20 mouse cellular contexts compared by ENCODE assay signal in the genomic region with DNA sequence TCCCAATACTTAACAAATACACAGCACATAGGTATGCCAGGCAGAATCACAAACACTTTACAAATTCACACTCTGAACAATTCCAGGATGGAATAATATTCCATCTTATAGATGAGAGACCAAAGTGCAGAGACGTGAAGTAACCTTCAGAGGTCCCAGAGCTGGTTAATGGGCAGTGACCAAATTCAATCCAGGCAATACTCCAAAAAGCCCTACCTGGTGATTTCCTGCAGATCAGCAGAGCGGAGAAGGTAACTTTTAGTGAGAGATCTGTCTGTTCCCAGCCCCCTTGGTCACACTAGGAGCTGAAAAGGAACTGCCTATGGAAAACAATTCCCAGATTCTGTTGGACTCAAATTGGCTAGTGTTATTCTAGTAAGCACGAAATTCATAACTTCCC.
DNase-seq lines count a peak whose midpoint lies in the region; ATAC-seq lines count a peak whose summit lies in the region.
"Had no signal": no experiment of that assay in that cellular context is flagged by ENCODE, and none has a peak within 500 bp of the region (broad histone marks: within the 10 kb centered on the region; RNA-seq: fewer than 3 reads in every experiment).

No protein-coding gene starts in this region.

- H3K4me3 ChIP-seq in kidney, embryonic 15.5 days (replicated peaks) = no peak overlapping the region
- no peak overlapping the region for H3K4me3 ChIP-seq in kidney, embryonic 16.5 days (ENCODE audit: low read length)
- H3K4me3 ChIP-seq: embryonic facial prominence, embryonic 10.5 days; embryonic facial prominence, embryonic 12.5 days; forebrain, embryonic 13.5 days; forebrain, embryonic 15.5 days had no signal

- H3K36me3 ChIP-seq in kidney, embryonic 15.5 days = no peaks in the 10 kb centered on the region
- no peaks in the 10 kb centered on the region for H3K36me3 ChIP-seq in kidney, embryonic 16.5 days (ENCODE audit: insufficient read depth, low read length)
- H3K36me3 ChIP-seq: embryonic facial prominence, embryonic 10.5 days; embryonic facial prominence, embryonic 12.5 days; forebrain, embryonic 15.5 days had no signal

- peaks cover 15% of the 10 kb centered on the region; the same call in 1 of the 2 replicates for H3K4me1 ChIP-seq in kidney, embryonic 15.5 days
- H3K4me1 ChIP-seq in kidney, embryonic 16.5 days (ENCODE audit: insufficient read depth, low read length) = peaks cover 15% of the 10 kb centered on the region
- H3K4me1 ChIP-seq: forebrain, embryonic 15.5 days had no signal

- H3K4me2 ChIP-seq in kidney, embryonic 15.5 days = no peak overlapping the region
- H3K4me2 ChIP-seq in kidney, embryonic 16.5 days (replicated peaks; ENCODE audit: low read depth, low read length) = no peak overlapping the region
- H3K4me2 ChIP-seq: embryonic facial prominence, embryonic 12.5 days; forebrain, embryonic 13.5 days; forebrain, embryonic 15.5 days had no signal

- no peaks in the 10 kb centered on the region for H3K27me3 ChIP-seq in kidney, embryonic 15.5 days
- no peaks in the 10 kb centered on the region for H3K27me3 ChIP-seq in kidney, embryonic 16.5 days (ENCODE audit: insufficient read depth, low read length)
- H3K27me3 ChIP-seq: embryonic facial prominence, embryonic 12.5 days; forebrain, embryonic 13.5 days; forebrain, embryonic 15.5 days had no signal

- peak overlapping the region; percentile 54; the same call in 1 of the 2 replicates for H3K27ac ChIP-seq in kidney, embryonic 15.5 days
- H3K27ac ChIP-seq in kidney, embryonic 16.5 days (ENCODE audit: low read length) = peak overlapping the region; percentile 46; the same call in 1 of the 2 replicates
- H3K27ac ChIP-seq: embryonic facial prominence, embryonic 10.5 days; embryonic facial prominence, embryonic 12.5 days; forebrain, embryonic 13.5 days; forebrain, embryonic 15.5 days had no signal

- H3K9me3 ChIP-seq in kidney, embryonic 15.5 days (replicated peaks) = no peaks in the 10 kb centered on the region
- no peaks in the 10 kb centered on the region for H3K9me3 ChIP-seq in kidney, embryonic 16.5 days (ENCODE audit: low read length)
- H3K9me3 ChIP-seq: embryonic facial prominence, embryonic 10.5 days; embryonic facial prominence, embryonic 12.5 days; forebrain, embryonic 13.5 days; forebrain, embryonic 15.5 days had no signal

- no peak overlapping the region for H3K9ac ChIP-seq in kidney, embryonic 15.5 days
- no peak overlapping the region for H3K9ac ChIP-seq in kidney, embryonic 16.5 days (replicated peaks; ENCODE audit: low read length)
- H3K9ac ChIP-seq: embryonic facial prominence, embryonic 12.5 days; forebrain, embryonic 13.5 days; forebrain, embryonic 15.5 days had no signal

- DNase-seq in kidney, adult 11 months = peak; percentile 27
- DNase-seq in kidney, postnatal 25 days = no peak
- DNase-seq in kidney, adult 9 months = peak; percentile 34
- no peak for DNase-seq in kidney, postnatal 4 days
- DNase-seq in c-Kit-positive CD71-positive TER-119-positive erythroid progenitor cells, embryonic 14.5 days (ENCODE audit: low spot score) = no peak
- no peak for DNase-seq in frontal cortex, postnatal 10 days (ENCODE audit: low spot score in 2 of 2)
- DNase-seq: adrenal gland, adult 2 months; adrenal gland, postnatal 10 days; adrenal gland, postnatal 25 days; cerebellum, adult 11-12 months; cerebellum, adult 2 months; cerebellum, adult 9-10 months; cerebellum, postnatal 10 days; cerebellum, postnatal 25 days had no signal

- no peak for ATAC-seq in kidney, embryonic 15.5 days (replicated peaks; ENCODE audit: low FRiP score)
- ATAC-seq in kidney, embryonic 16.5 days (ENCODE audit: low FRiP score, low TSS enrichment) = no peak
- ATAC-seq: forebrain, embryonic 13.5 days; forebrain, embryonic 15.5 days had no signal

- 79% methylated on average over 3 of the region's 3 CpGs for WGBS in kidney, embryonic 15.5 days
- WGBS in kidney, embryonic 16.5 days = 70% methylated on average over 3 of the region's 3 CpGs

Comparison
In these comparisons a context has a peak if more than half of its experiments do, and no peak if none do; other contexts are left out.
1. DNase-seq: peak in kidney, adult 11 months (single experiment) and kidney, adult 9 months (single experiment); none in kidney, postnatal 25 days (0 of 2), kidney, postnatal 4 days (0 of 2), c-Kit-positive CD71-positive TER-119-positive erythroid progenitor cells, embryonic 14.5 days (single experiment) and frontal cortex, postnatal 10 days (0 of 2).